Mouse (Mus musculus): ENCODE data around the gene Disp3.

Gene Disp3

GRCm38 (mm10) chr4:148287476-148288054 is at the start of gene Disp3:
TSS of gene Disp3 (minus strand) at chr4:148287965.
- no peak for DNase-seq (ENCODE audit: low read depth)

DNA sequence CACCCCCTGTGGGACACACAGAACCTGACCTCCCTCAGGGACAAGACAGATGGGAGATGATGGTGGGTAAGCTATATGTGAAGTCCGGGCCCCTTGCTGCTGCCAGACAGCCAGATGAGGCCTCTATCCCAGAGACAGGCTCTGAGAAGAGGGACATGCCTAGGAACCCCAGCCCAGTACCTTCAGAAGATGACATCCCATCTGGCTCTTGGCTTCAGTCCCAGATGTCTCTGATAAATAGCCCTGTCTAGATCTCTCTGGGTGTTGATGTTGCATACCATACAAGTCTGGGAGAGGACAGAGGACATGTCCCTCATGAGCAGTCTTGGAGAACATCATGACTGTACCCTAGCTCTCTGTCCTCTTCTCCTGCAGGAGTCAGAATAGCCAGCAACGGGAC is 42.5 kb upstream of the Disp3 start:
- DNase-seq (ENCODE audit: low read depth): no peak

GRCm38 (mm10) chr4:148329431-148329830 is 41.7 kb upstream of the Disp3 start:
- DNase-seq (ENCODE audit: low read depth): no peak

DNA sequence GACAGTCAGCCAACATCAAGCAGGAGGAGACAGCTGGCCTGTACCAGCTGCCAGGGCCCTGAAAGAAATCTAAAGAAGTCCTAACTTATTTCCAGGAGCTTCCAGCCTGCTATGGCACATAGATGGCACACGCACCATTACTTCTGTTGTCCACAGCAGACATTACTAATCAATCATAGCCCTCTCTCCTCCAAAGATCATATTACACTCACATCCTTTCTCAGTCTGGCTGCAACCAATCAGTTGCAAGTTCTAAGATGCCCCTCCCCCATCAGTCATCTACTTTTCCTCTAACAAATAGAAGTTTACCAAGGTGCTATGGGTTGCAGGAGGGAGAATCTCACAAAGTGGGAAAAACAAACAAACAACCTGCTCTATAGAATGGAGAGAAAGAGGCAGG is 40.5 kb upstream of the Disp3 start:
- DNase-seq (ENCODE audit: low read depth): no peak

- DNase-seq (ENCODE audit: low read depth): no peak
These were observed 39.7 kb upstream of the Disp3 start for GRCm38 (mm10) chr4:148327266-148327997.

- DNase-seq (ENCODE audit: low read depth): no peak
These were observed 39.0 kb upstream of the Disp3 start for GRCm38 (mm10) chr4:148326791-148327190.

GRCm38 (mm10) chr4:148325951-148326350 is 38.2 kb upstream of the Disp3 start:
- no peak for DNase-seq (ENCODE audit: low read depth)

DNA sequence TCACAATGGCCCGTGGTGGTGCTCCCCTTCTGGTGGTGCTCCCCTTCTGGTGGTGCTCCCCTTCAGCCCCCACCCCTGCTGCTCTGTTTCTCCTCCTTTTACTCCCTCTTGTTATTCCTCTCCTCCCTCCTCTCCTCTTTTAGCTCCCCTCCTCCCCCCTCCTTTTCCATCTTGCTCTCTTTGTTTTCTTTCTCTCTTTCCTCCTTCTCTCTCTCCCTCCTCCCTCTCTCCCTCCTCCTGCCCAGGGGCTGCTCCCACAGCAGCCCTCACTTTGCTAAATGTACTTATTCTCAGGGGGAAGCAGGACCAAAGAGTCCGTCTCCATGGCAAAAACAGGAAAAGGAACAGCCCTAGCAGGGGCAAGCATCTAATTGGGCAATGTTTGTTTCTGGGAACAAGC is 37.3 kb upstream of the Disp3 start:
- no peak for DNase-seq (ENCODE audit: low read depth)

DNA sequence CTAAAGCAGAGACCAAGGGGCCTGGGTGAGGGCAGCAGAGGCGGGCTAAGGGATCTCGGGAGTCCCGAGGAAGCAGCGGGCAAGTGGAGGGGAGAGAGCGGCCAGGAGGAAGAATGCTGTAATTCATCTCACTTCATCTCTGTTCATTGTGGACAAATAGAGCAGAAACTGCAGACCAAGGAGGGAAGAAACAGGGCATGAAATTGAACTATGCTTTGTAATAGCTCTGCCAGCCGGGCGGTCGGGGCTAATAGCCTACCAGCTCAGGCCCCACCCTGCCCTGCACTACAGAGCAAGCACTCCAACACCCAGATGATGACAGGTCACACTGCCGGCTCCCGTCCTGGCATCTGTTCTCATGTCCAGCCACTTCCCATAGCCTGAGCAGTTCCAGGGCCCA is 34.4 kb upstream of the Disp3 start:
- no peak for DNase-seq (ENCODE audit: low read depth)

DNA sequence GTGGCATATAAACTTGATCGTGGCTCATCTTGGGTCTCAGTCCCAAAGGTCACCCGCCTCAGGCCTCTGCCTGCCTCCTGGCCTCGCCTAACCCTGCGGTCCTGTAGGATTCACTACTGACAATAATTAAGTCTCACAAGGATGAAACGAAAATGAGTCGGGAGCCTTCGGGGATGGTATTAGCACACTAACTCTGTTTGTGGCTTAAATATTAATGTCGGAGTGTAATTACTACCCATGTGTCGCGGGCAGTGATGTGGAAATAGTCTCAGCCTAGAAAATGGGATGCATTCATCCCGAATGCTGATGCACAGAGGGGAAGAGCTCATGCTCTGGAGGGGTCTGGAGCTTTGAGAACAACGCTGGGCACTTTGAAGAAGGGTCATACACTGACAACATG is 31.6 kb upstream of the Disp3 start:
- no peak for DNase-seq (ENCODE audit: low read depth)

GRCm38 (mm10) chr4:148315377-148316175 is 27.8 kb upstream of the Disp3 start:
- DNase-seq (ENCODE audit: low read depth): no peak

DNA sequence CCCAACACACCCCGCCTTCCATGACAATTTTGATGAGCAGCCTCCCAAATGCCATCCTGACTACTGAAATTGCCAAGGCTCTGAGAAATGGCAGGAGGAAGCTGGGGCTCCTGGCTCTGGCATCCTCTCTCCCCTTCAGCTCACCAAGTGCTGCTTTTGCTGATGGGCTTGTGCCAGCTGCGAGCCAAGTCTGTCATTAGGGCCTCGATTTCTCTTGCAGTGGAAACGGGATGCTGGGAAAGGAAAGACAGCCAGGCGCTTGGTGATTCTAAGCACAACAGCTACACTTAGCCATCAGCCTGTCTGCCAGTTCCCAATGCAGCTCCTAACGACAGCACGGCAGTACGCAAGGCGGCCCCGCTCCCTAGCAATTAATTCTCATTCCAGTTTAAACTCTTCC is 26.6 kb upstream of the Disp3 start:
- no peak for DNase-seq (ENCODE audit: low read depth)

DNA sequence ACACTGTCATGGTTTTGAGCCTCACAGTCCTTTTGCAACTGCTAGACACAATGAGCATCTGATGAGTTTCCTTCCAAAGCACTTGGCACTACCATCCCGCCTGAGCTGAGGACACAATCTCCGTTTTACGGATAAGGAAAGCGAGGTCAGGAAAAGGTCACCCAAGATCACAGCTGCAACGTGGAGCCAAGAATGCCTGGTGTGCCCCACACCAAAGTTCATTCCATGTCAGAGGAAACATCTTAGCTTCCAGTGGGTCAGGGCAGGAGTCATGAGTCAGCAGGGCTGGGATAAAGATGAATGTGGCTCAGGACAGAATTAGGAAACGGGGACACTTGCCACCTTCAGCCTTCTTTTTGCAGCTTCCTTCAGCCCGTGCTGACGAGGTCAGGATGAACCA is 25.8 kb upstream of the Disp3 start:
- no peak for DNase-seq (ENCODE audit: low read depth)

- no peak for DNase-seq (ENCODE audit: low read depth)
These were observed 24.7 kb upstream of the Disp3 start for GRCm38 (mm10) chr4:148312296-148313116.

DNA sequence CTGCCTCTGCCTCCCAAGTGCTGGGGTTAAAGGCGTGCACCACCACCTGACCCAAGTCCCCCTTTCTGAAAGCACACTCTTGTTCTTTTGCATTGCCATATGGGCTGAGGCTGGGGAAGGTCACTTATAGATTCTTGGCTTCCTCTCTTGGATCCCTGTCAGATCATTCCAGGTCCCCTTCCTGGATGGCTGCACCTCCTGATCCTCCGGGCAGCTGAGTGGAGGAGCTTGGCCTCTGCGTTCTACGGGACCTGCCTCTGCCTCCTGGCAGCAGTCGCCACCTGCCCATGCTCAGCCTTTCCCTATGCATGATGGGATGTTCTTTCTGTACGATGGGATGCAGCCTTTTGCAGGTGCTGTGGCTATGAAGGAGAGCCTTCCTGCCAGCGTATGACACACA is 23.1 kb upstream of the Disp3 start:
- no peak for DNase-seq (ENCODE audit: low read depth)

DNA sequence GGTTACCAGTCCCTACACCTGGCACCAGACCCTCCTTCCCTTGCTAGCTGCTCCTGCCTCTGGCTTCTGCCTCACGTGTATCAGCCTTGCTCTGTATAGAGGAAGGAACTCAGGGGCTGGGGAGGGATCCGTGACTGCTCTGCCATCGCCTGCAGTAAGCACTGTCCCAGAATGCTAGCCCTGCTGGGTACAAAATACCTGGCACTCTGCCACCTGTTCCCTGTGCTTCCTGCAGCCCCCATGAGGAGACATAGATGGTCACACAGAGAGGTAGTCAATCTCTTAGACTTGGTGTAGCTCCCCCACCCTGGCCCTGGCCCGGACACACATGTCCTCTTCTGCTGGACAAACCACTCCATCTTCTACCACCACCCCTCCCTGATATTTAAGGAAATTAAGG is 22.4 kb upstream of the Disp3 start:
- no peak for DNase-seq (ENCODE audit: low read depth)

DNA sequence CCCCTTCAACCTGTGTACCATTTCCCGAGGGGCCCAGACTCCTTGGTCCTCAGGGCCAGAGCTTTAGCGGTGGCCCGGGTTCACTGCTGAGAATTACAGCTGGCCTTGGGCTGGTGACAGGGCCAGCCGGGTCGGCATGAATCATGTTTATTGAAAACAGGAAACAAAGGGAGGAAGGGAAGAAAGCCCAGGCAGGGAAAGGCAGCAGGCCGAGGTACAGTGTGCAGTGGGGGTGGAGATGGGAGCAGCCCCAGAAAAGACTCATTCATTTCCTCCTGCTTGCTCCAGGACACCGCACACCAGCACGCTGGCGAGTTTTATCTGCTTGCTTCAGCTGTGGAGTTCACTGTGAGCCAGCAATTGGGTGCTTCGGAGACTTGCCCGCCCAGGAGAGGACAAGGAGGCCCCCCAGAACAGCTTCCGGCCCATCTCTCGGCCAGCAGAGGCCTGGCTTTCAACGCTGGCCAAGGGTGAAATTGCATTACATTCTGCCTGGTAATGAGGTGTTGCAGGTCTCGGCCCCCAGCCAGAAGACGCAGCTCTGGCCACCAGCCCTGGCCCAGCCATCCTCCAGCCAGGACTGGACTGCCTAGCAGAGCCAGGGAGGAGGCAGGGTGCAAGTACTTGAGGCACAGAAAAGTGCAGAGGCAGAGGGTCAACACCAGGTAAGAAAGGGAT is 18.8 kb upstream of the Disp3 start:
- no peak for DNase-seq (ENCODE audit: low read depth)

GRCm38 (mm10) chr4:148298720-148299119 is 11.0 kb upstream of the Disp3 start:
- DNase-seq (ENCODE audit: low read depth): no peak

GRCm38 (mm10) chr4:148297640-148298039 is 9.9 kb upstream of the Disp3 start:
- no peak for DNase-seq (ENCODE audit: low read depth)

GRCm38 (mm10) chr4:148293319-148293718 is 5.6 kb upstream of the Disp3 start:
- peak; percentile 7 for DNase-seq (ENCODE audit: low read depth)

GRCm38 (mm10) chr4:148291849-148292248 is 4.1 kb upstream of the Disp3 start:
- DNase-seq (ENCODE audit: low read depth): no peak

DNA sequence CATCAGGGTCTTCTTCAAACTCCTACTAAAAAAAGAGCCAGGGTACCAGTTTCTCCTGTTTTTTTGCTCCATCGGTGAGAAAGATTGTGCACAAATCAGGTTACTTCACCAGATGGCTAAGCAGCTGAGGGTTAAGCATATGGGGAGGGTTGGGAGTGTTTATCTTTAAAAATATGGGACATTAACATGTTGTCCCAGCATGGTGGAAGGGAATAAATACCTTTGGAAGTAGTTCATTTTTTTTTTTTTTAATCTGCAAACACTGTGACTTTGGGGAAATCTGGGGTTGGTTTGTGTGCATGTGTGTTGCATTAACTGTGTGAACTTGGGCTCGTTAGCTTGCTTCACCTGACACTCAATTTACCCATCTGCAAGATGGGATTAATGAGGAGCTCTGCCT is 3.3 kb upstream of the Disp3 start:
- no peak for DNase-seq (ENCODE audit: low read depth)
